Mouse (Mus musculus): Measurements from ENCODE around the gene Il4i1.

Il4i1 gene

DNA sequence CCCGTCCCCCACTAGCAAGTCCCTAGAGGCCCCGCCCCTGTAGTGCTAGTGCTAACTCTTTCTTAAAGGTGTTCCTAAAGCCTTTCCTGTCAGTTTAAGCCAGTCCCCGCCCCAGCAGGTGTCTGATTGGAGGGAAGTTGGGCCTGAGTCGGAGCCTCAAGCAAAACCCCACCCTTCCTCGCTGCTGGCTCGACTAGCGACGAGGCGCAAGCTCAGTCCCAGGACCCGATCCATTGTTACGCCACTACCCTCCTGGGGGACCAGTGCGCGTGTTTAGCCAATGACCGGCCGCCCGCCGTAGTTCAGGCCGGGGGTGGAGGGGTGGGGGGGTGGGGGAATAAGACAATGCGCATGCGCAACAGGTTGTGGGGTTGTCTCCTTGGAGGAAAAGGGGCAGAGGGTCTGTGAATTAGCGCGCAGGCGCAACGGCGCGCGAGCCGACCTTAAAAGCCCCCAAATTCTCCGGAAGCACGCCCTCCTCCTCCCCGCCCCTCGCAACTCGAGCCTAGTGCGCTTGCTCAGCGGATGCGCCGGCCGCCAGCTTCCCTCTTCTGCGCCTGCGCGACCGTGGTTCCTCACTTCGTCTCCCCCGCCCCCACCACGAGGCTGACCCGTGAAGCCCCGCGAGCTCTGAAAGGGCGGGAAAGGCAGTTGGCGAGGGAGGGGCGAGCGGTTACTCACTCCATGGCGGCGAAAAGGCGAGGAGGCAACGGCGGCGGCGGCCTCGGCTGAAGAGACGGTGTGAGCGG lies at the start of gene Il4i1, which contains the start of gene Nup62:
TSS of gene Il4i1 (plus strand) at position 667 of the 749 bp plus-strand sequence.
TSS of gene Nup62 (plus strand) at position 368 of the 749 bp plus-strand sequence.
- peak; percentile 98 for DNase-seq

DNA sequence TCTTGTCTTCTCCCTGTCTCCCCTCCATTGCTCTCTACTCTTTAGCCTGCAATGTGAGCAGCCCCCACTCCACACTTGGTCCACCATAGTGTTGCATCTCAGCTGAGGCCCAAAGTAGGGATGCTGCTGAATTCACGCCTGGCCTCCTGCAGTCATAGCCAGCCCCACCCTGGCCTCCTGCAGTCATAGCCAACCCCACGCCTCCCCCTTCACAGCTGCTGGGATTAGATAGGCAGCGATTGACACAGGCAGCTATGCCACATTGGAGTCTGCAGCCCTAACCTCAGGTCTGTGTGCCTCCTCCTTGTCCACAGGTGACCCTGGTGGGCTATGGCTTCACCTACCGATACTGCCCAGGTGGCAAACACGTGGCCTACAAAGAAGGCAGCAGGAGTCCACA lies 48.1 kb upstream of the Il4i1 start:
- DNase-seq = no peak

DNA sequence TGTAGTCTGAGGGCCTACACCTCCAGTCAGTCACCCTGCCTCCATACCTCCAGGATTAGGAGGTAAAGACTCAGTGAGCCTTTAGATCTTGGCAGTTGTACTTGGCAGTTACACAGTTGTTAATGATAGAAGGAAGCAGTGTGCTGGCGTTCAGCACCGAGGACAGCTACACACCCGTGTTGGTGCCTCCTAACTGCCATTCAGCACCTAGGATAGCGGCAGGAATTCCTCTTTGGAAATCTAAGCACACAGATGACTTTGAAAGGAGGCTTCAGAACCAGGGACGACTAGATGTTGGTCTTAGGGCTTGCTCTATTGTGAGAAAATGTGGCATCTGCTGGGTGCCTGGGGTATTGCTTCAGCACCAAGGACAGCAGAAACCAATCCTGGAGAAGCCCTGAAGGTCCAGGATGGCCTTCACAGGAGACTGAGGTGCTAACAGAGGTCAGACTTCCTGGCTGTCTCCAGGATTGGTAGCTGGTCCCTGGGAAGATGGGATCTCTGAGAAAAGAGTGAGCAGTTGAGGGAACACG lies 46.1 kb upstream of the Il4i1 start:
- DNase-seq = peak in 1 of 2 experiments; percentile 10

GRCm38 (mm10) chr7:44772591-44773204 lies 43.5 kb upstream of the Il4i1 start:
- no peak for DNase-seq

DNA sequence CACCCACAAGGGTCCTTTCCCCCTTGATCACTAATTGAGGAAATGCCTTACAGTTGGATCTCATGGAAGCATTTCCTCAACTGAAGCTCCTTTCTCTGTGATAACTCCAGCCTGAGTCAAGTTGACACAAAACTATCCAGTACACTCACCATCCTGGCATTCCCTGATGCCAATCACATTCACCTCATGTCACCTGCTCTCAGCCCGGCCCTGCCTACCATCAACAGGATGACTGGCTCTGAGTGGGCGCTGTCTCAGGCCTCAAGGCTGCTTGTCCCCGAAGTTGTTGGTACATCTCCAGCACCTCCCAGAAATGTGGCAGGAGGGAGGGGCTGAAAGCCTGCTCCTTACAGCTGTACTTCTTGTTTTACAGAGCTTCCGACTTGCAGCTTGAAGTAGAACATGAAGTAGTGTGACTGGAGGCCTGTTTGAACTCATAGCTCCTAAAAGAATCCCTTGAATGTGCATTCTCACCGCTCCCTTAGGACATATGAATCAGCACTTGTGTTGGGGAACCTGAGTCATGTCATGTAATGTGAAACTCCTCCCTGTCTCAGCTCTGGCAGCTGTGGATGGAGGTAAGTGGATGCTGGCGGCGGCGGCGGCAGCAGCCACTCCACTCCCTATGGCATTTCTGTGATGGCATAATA lies 39.2 kb upstream of the Il4i1 start:
- no peak for DNase-seq

DNA sequence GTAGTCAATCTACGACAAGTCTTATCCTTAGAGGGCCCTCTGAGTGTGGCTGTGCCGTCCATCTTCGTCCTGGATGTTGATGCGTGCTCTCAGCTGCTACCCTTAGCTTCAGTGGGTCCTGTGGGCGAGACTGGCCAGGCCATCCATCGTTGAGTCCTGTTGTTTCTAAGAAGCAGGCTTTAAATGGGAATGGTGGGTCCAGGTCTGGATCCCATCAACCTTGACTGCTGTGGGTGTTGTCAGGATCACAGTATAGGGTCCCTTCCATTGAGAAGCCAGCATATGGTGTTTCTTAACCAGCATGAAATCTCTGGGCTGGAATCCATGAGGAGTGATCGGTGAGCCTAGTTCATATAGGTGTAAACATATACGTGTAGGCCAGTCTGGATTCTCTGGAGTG lies 36.1 kb upstream of the Il4i1 start:
- no peak for DNase-seq

GRCm38 (mm10) chr7:44789531-44789930 lies 26.7 kb upstream of the Il4i1 start:
- DNase-seq = no peak

DNA sequence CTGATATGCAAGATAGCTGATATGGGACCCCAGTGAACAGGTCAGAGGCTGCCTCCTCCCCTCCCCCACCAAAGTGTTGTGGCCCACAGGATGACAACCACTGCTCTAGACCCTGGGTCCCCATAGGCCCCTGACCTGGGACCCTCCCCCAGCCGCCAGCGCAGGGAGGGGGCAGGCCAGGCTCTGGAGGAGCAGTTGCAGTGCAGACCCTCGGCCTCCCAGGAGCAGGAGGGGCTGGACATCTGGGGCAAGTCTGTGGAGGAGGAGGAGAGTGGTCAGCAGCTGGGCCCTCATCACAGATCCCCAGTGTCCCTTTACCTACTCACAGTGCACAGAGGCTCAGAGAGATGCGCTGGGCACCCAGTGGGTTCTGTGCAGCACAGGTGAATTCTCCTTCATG lies 26.1 kb upstream of the Il4i1 start:
- no peak for DNase-seq

DNA sequence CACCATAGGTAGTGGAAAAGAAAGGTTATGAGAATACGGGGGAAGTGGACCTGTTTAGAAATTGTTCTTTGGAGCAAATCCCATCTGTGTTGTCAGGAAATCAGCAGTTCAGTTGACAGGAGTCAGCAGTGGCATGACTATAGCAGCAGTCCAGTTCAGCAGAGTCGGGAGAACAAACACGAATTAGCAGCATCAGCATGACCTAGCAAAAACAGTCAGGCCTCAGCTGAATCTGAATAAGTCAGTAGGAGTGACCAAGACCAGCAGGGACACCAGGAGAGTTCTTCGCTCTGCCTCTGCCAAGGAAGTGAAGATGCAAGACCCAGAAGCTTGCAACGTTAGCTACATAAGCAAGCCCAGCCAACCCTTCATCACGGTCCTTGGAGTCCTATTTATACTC lies 23.4 kb upstream of the Il4i1 start:
- DNase-seq = no peak

GRCm38 (mm10) chr7:44808927-44809326 lies 7.3 kb upstream of the Il4i1 start:
- DNase-seq = no peak

GRCm38 (mm10) chr7:44809466-44809865 lies 6.7 kb upstream of the Il4i1 start:
- DNase-seq = no peak

GRCm38 (mm10) chr7:44810365-44810764 lies 5.8 kb upstream of the Il4i1 start:
- DNase-seq = no peak

GRCm38 (mm10) chr7:44810819-44811557 lies 5.2 kb upstream of the Il4i1 start:
- DNase-seq = no peak

DNA sequence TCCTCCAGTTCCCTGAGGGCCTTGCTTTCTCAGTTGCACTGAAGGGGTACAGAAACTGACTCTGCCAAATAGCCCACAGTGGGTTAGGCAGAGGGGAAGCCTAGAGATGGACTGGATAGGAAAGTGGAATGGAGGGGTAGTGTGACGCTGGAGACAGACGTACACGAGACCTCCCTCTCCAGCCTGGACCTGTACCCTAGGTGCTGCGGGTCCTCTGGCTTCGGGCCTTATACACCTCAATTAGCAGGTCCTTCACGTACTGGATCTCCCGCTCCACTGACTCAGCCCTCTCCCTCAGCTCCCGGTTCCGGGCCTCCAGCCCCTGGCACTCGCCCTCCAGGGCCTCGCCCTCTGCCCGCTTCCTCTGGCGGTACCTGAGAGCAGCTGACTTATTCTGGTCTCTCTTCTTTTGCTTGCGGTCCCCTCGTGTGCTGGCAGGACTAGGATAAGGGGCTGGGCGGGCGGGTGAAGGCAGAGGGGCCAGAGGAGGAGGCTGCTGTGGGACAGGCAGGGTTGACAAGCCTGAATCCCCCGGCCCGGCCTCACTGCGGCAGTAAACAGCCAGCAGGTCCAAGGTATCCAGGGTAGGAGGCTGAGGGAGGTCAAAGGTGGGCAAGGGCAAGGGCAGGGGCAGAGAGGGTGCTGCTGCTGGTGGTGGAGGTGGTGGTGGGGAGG lies 3.4 kb upstream of the Il4i1 start:
- no peak for DNase-seq

GRCm38 (mm10) chr7:44813985-44814384 lies 2.2 kb upstream of the Il4i1 start:
- no peak for DNase-seq

DNA sequence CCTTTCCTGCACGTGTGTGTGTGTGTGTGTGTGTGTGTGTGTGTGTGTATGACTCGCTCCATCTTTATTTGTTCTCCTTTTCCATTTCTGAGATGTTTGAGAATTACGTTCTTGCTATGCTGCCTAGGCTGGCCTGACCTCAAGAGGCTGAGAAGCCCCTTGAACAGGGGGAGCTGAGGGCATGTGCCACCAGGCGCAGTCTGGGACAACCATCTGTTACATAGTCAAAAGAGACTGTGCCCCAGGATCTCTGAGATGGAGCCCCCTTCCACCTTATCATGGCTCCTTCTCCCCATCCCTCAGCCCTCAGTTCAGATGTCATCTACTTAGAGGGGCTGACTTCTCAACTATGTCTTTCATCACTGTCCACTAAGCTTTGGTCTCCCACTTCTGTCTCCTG lies 1.8 kb upstream of the Il4i1 start:
- DNase-seq = no peak

DNA sequence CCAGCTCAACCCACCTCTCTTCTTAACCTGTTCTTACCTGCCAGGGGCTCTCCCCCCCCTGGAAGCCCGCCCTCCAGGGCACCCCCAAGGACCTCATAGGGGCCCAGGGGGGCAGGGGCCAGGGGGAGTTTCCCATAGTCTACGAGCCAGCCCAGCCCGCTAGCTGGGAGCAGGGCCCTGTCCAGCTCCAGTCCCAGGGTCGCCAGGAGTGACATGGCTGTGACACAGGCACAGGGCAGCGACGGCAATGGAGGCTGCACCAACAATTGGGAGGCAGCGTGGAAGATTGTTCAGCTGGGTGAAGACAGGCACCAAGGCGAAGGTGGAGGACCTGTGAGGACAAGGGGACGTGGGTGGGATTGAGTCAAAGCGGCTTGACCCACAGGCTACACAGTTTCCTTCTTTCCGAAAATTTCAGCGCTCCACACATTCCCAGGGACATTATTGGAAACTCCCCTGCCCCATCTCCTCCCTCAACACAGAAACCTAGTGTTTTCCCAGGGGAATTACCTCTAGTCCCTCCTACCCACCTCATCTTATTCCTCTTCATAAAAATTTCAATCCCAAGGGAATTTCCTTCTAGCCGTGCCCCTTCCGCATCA lies 1.1 kb upstream of the Il4i1 start:
- DNase-seq = no peak

DNA sequence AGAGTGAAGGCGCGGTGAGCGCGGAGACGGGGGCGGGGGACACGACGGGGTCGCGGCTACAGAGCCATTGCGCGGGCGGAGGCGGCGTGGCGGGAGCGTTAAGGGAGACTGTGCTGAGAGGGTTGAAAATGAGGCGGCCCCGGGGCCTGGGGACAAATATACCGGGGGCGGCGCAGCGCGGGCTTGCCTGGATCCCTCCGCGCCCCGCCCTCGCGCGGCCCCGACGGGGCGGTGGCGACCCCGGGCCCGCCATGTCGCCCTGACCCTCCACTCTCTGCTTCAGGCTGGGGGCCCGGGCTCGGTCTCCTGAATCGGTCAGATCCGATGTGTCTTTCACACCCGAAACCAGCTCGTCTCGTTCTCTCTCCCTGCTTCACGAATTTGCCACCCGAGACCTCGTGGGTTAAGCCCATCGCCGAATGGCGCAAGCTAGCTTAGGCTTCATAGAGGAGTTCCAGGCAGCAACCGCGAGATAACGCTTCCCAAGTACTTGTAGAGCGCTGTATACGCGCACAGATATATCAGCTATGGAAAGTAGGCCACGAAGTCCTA lies 359 bp downstream of the Il4i1 start, which contains the start of gene Atf5:
TSS of gene Atf5 (minus strand) at position 189 of the 552 bp plus-strand sequence.
- DNase-seq = peak in 1 of 2 experiments; percentile 43

DNA sequence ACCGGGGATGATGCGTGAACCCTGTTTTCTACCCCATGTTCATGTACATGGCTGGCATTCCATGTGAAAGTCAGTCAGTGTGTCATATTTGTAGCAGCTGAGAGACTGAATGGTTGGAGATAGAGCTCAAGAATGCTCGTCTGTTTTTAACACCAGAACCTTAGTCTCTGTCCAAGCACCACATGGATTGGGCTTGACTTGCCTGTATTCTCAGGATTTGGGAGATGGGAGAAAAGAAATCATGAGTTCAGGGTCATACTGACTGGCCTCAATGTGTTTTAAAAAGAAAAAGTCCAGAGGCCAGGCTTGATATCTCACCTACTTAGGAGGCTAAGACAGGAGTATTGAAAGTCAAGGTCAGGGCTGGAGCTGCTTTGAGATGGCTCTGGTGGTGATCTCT lies 1.3 kb downstream of the Il4i1 start:
- DNase-seq = no peak

GRCm38 (mm10) chr7:44818164-44818563 lies 2.0 kb downstream of the Il4i1 start:
- DNase-seq = no peak

DNA sequence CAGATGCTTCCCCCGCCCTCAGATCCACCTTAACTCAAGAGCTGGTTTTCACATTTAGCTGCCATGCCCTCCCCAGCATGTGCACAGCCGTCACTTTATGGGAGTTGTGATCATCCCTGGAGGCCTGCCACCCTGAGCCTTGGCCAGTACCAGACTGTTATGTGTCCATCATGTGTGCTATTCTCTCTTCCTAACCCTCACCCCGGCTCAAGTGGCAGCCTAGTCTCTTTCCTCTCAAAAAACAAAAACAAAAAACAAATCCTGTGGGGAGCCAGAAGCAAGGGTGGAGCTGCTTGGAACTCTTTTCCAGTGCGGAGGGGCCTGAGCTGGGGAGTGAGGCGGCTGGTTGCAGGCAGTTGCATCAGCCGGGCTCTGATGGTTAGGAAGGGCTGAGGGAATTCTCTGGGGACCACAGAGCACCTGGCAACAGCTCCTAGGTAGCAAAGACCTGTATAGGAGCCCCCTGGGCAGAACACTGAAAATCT lies 2.6 kb downstream of the Il4i1 start:
- DNase-seq = peak; percentile 51 to 54
